Mouse (Mus musculus) heart, embryonic 13.5 days (tissue): Measurements from ENCODE around the gene Pxmp2. TPM values are rescaled to one million over a fixed set of nuclear protein-coding genes. Genes with fewer than 3 reads are reported as not detected.

Source experiments
- ATAC-seq: fragments of 200-750 bp; cut with Nextera tagmentation; 2 replicates; pipeline ENCODE4 v1.8.0; 2017; ENCODE audit warnings: moderate TSS enrichment; ENCODE audit not compliant: insufficient number of reproducible peaks, low FRiP score, low TSS enrichment; ENCODE audit errors: extremely low read depth
- H3K27ac ChIP-seq: fragments of 300-500 bp; sonication (generic); replicated peaks from 2 replicates; pipeline ENCODE4 v1.5.1; 2015; ENCODE audit warnings: moderate library complexity, mild to moderate bottlenecking, inconsistent platforms
- H3K27me3 ChIP-seq: fragments of 300-500 bp; sonication (generic); replicated peaks from 2 replicates; pipeline ENCODE4 v1.6.1; 2015; ENCODE audit warnings: mild to moderate bottlenecking, inconsistent platforms
- H3K36me3 ChIP-seq: fragments of 300-500 bp; sonication (generic); 2 replicates; pipeline ENCODE4 v1.6.1; 2015; ENCODE audit warnings: mild to moderate bottlenecking, inconsistent platforms
- H3K4me1 ChIP-seq: fragments of 300-500 bp; sonication (generic); 2 replicates; pipeline ENCODE4 v1.6.1; 2015; ENCODE audit warnings: inconsistent platforms
- H3K4me2 ChIP-seq: fragments of 300-500 bp; sonication (generic); 2 replicates; pipeline ENCODE4 v1.6.1; 2015; ENCODE audit warnings: inconsistent platforms, mild to moderate bottlenecking, moderate library complexity
- H3K4me3 ChIP-seq: fragments of 300-500 bp; sonication (generic); 2 replicates; pipeline ENCODE4 v1.5.1; 2015; ENCODE audit warnings: moderate library complexity, mild to moderate bottlenecking, inconsistent platforms
- H3K9ac ChIP-seq: fragments of 300-500 bp; sonication (generic); 2 replicates; pipeline ENCODE4 v1.6.1; 2015; ENCODE audit warnings: inconsistent platforms, mild to moderate bottlenecking, moderate library complexity
- H3K9me3 ChIP-seq: fragments of 300-500 bp; sonication (generic); 2 replicates; pipeline ENCODE4 v1.6.1; 2016; ENCODE audit warnings: inconsistent platforms
- WGBS: fragments of 180-500 bp; shearing (Covaris S2); methylation state at CpG from one replicate; pipeline ENCODE4 v1.1.7; 2015; ENCODE audit warnings: mixed read lengths; 5-methylcytosine and 5-hydroxymethylcytosine counted together
- polyA plus RNA-seq: library from polyadenylated mRNA; unstranded; fragments of >200 nt; fragmentation: Nextera tagmentation; extraction: Ambion mirVana; gene quantifications from 2 replicates; pipeline ENCODE4 v1.2.1, GENCODE M21; 2015

Pxmp2 gene
- polyA plus RNA-seq = 16.0 and 19.1 TPM in 2 replicates

GRCm38 (mm10) chr5:110285770-110286445, at the start of gene Pxmp2, which contains the start of gene Pole:
Gene Pxmp2, minus strand, starts transcription at chr5:110286186.
Gene Pole, plus strand, starts transcription at chr5:110286306.
- Histone ChIP-seq H3K4me1 (peaks cover 26% of the 10 kb centered on the region), H3K27ac (peak within 1 kb of the TSS; percentile 55), H3K9me3 (no peaks in the 10 kb centered on the region), H3K4me3 (peak within 1 kb of the TSS; percentile 79), H3K9ac (peak within 1 kb of the TSS; percentile 89), H3K27me3 (0 out of 2 replicates have a peak, but pooled peaks cover 2% of the 10 kb centered on the region), H3K4me2 (peak within 1 kb of the TSS; percentile 99), H3K36me3 (peaks cover 18% of the 10 kb centered on the region)
- ATAC-seq = peak; percentile 99
- under 1% methylated on average over 54 of the region's 64 CpGs for WGBS

- Histone ChIP-seq H3K36me3 (peaks cover 93% of the 10 kb centered on the region), H3K4me2 (no peak overlapping the region), H3K27ac (no peak overlapping the region), H3K4me1 (no peaks in the 10 kb centered on the region), H3K4me3 (no peak overlapping the region), H3K9me3 (no peaks in the 10 kb centered on the region), H3K27me3 (no peaks in the 10 kb centered on the region), H3K9ac (no peak overlapping the region)
- no peak for ATAC-seq
- 77% methylated on average over 3 of the region's 3 CpGs for WGBS
Measured at GRCm38 (mm10) chr5:110330508-110330907, 44.5 kb upstream of the Pxmp2 start.

- Histone ChIP-seq H3K9ac (no peak overlapping the region), H3K27ac (no peak overlapping the region), H3K9me3 (no peaks in the 10 kb centered on the region), H3K4me2 (no peak overlapping the region), H3K4me1 (no peaks in the 10 kb centered on the region), H3K4me3 (no peak overlapping the region), H3K36me3 (peaks cover 91% of the 10 kb centered on the region), H3K27me3 (no peaks in the 10 kb centered on the region)
- WGBS = 92% methylated on average over 3 of the region's 3 CpGs
- no peak for ATAC-seq
Measured at GRCm38 (mm10) chr5:110313127-110313526, 27.1 kb upstream of the Pxmp2 start.

- H3K4me1 ChIP-seq = no peaks in the 10 kb centered on the region
- no peak overlapping the region for H3K9ac ChIP-seq
- no peak overlapping the region for H3K27ac ChIP-seq
- no peak for ATAC-seq
- no peak overlapping the region for H3K4me2 ChIP-seq
- H3K9me3 ChIP-seq = no peaks in the 10 kb centered on the region
- H3K27me3 ChIP-seq = no peaks in the 10 kb centered on the region
- no peak overlapping the region for H3K4me3 ChIP-seq
- WGBS = 93% methylated on average over 7 of the region's 7 CpGs
- H3K36me3 ChIP-seq = peaks cover 96% of the 10 kb centered on the region
Measured at GRCm38 (mm10) chr5:110308861-110309260, 22.9 kb upstream of the Pxmp2 start.

DNA sequence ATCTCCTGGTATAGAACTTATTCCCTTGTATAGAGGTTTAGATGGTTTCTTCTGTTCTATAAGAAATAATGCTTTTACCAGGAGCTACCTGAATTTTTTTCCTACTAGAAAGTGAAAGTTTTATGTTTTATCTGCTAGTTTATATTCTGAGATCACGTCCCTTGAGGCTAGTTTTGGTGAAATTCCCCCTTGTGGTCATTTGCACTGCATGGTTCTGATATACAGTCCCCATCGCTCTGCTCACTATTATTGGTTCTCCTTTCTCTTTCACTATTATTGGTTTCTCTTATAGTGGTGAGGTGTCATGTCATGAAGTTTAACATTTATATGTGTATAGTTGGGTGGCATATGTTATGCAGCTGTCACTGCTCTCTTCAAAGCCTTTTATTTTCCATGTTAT, 14.6 kb upstream of the Pxmp2 start:
- H3K9ac ChIP-seq = no peak overlapping the region
- H3K27me3 ChIP-seq = no peaks in the 10 kb centered on the region
- no peaks in the 10 kb centered on the region for H3K9me3 ChIP-seq
- no peak for ATAC-seq
- H3K4me1 ChIP-seq = no peaks in the 10 kb centered on the region
- 85% methylated on average over 2 of the region's 2 CpGs for WGBS
- no peak overlapping the region for H3K27ac ChIP-seq
- H3K36me3 ChIP-seq = peaks cover 98% of the 10 kb centered on the region
- H3K4me2 ChIP-seq = no peak overlapping the region
- H3K4me3 ChIP-seq = no peak overlapping the region

DNA sequence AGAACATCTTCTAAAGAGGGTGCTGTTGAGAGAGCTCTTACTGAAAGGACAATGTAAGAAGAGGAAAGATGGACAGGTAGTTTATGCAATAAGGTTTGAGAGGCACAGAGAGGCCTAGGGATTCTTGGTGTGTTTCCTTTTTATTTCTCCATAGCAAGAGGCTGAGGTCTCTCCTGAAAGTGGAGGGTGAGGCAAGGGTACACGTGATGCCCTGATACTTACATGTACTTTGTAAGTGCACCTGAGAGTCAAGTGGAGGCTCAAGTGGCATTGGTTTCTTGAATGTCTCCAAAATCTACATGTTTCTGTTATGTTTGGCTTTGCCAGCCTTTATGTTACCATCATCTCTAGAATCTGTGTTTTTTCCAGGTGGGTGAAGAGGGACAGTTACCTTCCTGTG, 10.7 kb upstream of the Pxmp2 start:
- Histone ChIP-seq H3K27ac (no peak overlapping the region), H3K4me2 (no peak overlapping the region), H3K4me3 (no peak overlapping the region), H3K9ac (no peak overlapping the region), H3K27me3 (no peaks in the 10 kb centered on the region), H3K36me3 (peaks cover 94% of the 10 kb centered on the region), H3K4me1 (no peaks in the 10 kb centered on the region), H3K9me3 (no peaks in the 10 kb centered on the region)
- ATAC-seq = no peak
- 85% methylated on average over 1 of the region's 1 CpGs for WGBS

GRCm38 (mm10) chr5:110291649-110292048, 5.7 kb upstream of the Pxmp2 start:
- Histone ChIP-seq H3K4me1 (peaks cover 11% of the 10 kb centered on the region), H3K4me2 (no peak overlapping the region), H3K27ac (no peak overlapping the region), H3K4me3 (no peak overlapping the region), H3K9ac (no peak overlapping the region), H3K27me3 (no peaks in the 10 kb centered on the region), H3K36me3 (peaks cover 72% of the 10 kb centered on the region), H3K9me3 (no peaks in the 10 kb centered on the region)
- ATAC-seq = no peak
- WGBS = 91% methylated on average over 1 of the region's 1 CpGs

DNA sequence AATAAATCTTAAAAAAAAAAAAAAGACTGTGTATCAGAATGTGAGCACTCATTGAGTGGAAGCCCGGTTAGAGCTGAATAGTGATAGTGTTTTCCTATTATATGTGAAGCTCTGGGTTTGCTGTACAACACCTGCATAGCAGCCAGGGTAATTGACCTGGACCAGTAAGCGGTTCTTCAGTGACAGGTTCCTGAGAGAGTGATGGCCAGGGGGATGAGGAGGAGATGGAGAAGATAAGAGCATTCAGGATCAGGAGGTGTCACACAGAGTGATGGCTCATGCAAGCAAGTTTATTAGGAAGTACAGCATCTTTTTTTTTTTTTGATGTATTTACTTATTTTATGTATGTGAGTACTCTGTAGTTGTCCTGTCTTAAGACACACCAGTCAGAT, 1.1 kb upstream of the Pxmp2 start:
- Histone ChIP-seq H3K9me3 (no peaks in the 10 kb centered on the region), H3K27ac (no peak overlapping the region), H3K27me3 (0 out of 2 replicates have a peak, but pooled peaks cover 2% of the 10 kb centered on the region), H3K36me3 (peaks cover 30% of the 10 kb centered on the region), H3K4me2 (peak overlapping the region; percentile 99), H3K4me3 (peak overlapping the region; percentile 79), H3K9ac (peak overlapping the region; percentile 89; the same call in 1 of the 2 replicates), H3K4me1 (peaks cover 26% of the 10 kb centered on the region)
- no peak for ATAC-seq
- WGBS = 66% methylated on average over 2 of the region's 2 CpGs

DNA sequence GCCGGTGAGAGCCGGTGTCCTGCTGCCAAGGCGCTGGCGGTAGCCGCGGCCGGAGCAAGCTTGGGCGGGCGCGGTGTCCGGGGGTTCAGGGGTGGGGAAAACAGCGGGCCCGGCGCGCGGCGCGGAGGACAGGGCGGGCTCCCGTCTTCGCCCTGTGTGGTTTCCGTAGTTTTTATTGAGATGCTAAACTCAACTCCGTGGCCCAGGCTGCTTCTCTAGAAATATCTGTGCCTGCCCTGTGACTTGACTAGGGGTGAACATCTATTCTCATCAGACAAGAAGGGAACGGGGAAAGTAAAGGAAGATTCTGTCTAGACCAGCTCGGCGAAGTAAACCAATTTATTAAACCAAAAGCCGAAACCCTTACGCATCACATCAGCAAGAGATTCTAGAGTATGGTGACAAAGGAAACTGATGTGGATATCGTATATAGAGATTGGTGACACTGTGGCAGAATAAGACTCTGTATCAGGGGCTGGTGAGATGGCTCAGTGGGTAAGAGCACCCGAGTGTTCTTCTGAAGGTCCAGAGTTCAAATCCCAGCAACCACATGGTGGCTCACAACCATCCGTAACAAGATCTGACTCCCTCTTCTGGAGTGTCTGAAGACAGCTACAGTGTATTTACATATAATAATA, 579 bp upstream of the Pxmp2 start:
- Histone ChIP-seq H3K9ac (peak overlapping the region; percentile 89), H3K27ac (peak overlapping the region; percentile 55; the same call in 1 of the 2 replicates), H3K27me3 (0 out of 2 replicates have a peak, but pooled peaks cover 2% of the 10 kb centered on the region), H3K36me3 (peaks cover 25% of the 10 kb centered on the region), H3K4me3 (peak overlapping the region; percentile 79), H3K9me3 (no peaks in the 10 kb centered on the region), H3K4me1 (peaks cover 26% of the 10 kb centered on the region), H3K4me2 (peak overlapping the region; percentile 99)
- WGBS = 3% methylated on average over 31 of the region's 31 CpGs
- ATAC-seq = peak; percentile 40; the same call in 1 of the 2 replicates

GRCm38 (mm10) chr5:110285156-110285555, 830 bp downstream of the Pxmp2 start:
- Histone ChIP-seq H3K36me3 (peaks cover 11% of the 10 kb centered on the region), H3K9me3 (no peaks in the 10 kb centered on the region), H3K27ac (no peak overlapping the region), H3K9ac (peak overlapping the region; percentile 85), H3K4me2 (peak overlapping the region; percentile 99), H3K4me1 (peaks cover 26% of the 10 kb centered on the region), H3K27me3 (0 out of 2 replicates have a peak, but pooled peaks cover 2% of the 10 kb centered on the region), H3K4me3 (peak overlapping the region; percentile 79)
- no peak for ATAC-seq
- WGBS = 2% methylated on average over 15 of the region's 15 CpGs

DNA sequence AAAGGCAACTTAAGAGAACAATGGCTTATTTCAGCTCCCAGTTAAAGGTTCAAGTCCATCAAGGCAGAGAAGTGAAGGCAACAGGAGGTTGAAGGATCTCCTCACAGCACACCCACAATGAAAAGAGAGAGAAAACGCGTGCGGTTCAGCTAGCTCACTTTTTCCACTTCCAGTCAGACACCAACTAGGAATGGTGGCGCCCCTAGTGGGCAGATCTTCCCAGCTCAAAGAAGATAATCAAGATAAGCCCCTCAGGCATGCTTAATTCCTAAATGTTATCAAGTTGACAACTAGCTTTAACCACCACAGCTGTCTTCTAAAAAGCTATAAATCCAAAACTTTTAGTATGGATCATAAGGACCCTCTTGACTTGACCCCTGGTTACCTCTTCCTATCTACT, 1.4 kb downstream of the Pxmp2 start:
- 0 out of 2 replicates have a peak, but pooled peaks cover 2% of the 10 kb centered on the region for H3K27me3 ChIP-seq
- no peak overlapping the region for H3K9ac ChIP-seq
- H3K4me2 ChIP-seq = peak overlapping the region; percentile 99
- 2% methylated on average over 4 of the region's 4 CpGs for WGBS
- no peak overlapping the region for H3K27ac ChIP-seq
- ATAC-seq = no peak
- peaks cover 5% of the 10 kb centered on the region for H3K36me3 ChIP-seq
- H3K4me1 ChIP-seq = peaks cover 26% of the 10 kb centered on the region
- H3K4me3 ChIP-seq = peak overlapping the region; percentile 79
- no peaks in the 10 kb centered on the region for H3K9me3 ChIP-seq
